Comparison of ENCODE assay signal across 19 mouse cellular contexts in the genomic region with DNA sequence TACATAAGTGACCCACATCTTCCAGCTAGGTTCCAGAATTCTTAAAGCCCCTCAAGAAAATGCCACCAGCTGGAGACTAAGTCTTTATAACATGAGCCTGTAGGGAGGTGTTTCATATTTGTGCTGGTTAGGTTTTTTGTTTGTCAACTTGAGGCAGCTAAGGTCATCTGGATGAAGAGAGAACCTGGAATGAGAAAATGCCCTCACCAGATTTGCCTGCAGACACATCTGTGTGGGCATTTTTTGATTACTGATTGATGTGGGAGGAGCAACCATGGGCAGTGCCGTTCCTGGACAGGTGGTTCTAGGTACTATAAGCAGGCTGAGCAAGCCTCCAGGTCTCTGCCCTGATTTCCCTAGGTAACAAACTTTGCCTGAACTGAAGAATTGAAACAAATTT. TPM values are rescaled to one million over a fixed set of nuclear protein-coding genes. Genes with fewer than 3 reads are reported as not detected.
"Had no signal": no experiment of that assay in that cellular context is flagged by ENCODE, and none has a peak within 500 bp of the region (broad histone marks: within the 10 kb centered on the region; RNA-seq: fewer than 3 reads in every experiment).

No protein-coding gene starts in this region.

- H3K27me3 ChIP-seq: neural tube, embryonic 13.5 days; neural tube, embryonic 15.5 days; stomach, embryonic 15.5 days had no signal

- H3K9ac ChIP-seq: neural tube, embryonic 13.5 days; neural tube, embryonic 15.5 days; stomach, embryonic 15.5 days had no signal

- H3K27ac ChIP-seq: neural tube, embryonic 13.5 days; neural tube, embryonic 15.5 days; stomach, embryonic 15.5 days; stomach, postnatal 0 days had no signal

- H3K4me2 ChIP-seq: neural tube, embryonic 13.5 days; neural tube, embryonic 15.5 days; stomach, embryonic 15.5 days had no signal

- H3K4me3 ChIP-seq: neural tube, embryonic 13.5 days; neural tube, embryonic 15.5 days; stomach, embryonic 15.5 days had no signal

- H3K4me1 ChIP-seq: neural tube, embryonic 13.5 days; stomach, embryonic 15.5 days had no signal

- H3K9me3 ChIP-seq: neural tube, embryonic 13.5 days; neural tube, embryonic 15.5 days; stomach, embryonic 15.5 days had no signal

- H3K36me3 ChIP-seq: neural tube, embryonic 13.5 days; neural tube, embryonic 15.5 days; stomach, embryonic 15.5 days had no signal

- DNase-seq: retina, postnatal 1 day; right cerebral cortex, adult 18-20 months; right cerebral cortex, postnatal 14 days; right cerebral cortex, postnatal 25 days; right cerebral cortex, postnatal 4 days; spleen, adult 18-20 months; thymus, adult 18-20 months; thymus, adult 2 months; thymus, postnatal 14 days; thymus, postnatal 25 days; thymus, postnatal 36 days; thymus, postnatal 4 days had no signal

RNA-seq across cellular contexts. Expression of gene Aldh1l1, which starts 1.3 kb away (rescaled TPM):
- total RNA-seq: neutrophil, adult 5-6 weeks had no signal

RNA-seq across cellular contexts. Expression of gene Klf15, which starts 25.2 kb away (rescaled TPM):
- total RNA-seq: neutrophil, adult 5-6 weeks had no signal

RNA-seq across cellular contexts. Expression of gene Cfap100, which starts 58.9 kb away (rescaled TPM):
- polyA plus RNA-seq: small intestine, adult 2 months; spleen, adult 2 months had no signal
